Mouse (Mus musculus): ENCODE results near the gene Neurod2.

GRCm38 (mm10) chr11:98319120-98319519 lies 10.3 kb downstream of the Neurod2 start:
- TF ChIP-seq CTCF (IDR thresholded peaks at IDR 0.05; ENCODE audit: control insufficient read depth, insufficient read depth, low read length), result no peak
- TF ChIP-seq POLR2A (IDR thresholded peaks at IDR 0.05; ENCODE audit: borderline replicate concordance, control insufficient read depth, low read depth, low read length), result no peak

Data from bone marrow, adult 2 months (tissue).